Mouse (Mus musculus) cerebellum, adult 8-10 months (tissue): ENCODE data around the gene Tgfbi.

ENCODE experiments used
- DNase-seq: peaks from one replicate; pipeline ENCODE4 v3.0.0; 2022

Gene Tgfbi

GRCm38 (mm10) chr13:56644031-56644430, 34.7 kb downstream of the Tgfbi start:
- no peak for DNase-seq

- no peak for DNase-seq
These were observed 36.4 kb downstream of the Tgfbi start for GRCm38 (mm10) chr13:56645744-56646143.

- DNase-seq = no peak
These were observed 38.5 kb downstream of the Tgfbi start for GRCm38 (mm10) chr13:56647597-56648405.

GRCm38 (mm10) chr13:56650020-56650419, 40.7 kb downstream of the Tgfbi start:
- no peak for DNase-seq

GRCm38 (mm10) chr13:56652381-56652780, 43.1 kb downstream of the Tgfbi start:
- DNase-seq = no peak

- no peak for DNase-seq
These were observed 44.9 kb downstream of the Tgfbi start for GRCm38 (mm10) chr13:56654176-56654575.

- DNase-seq = peak; percentile 63
These were observed 48.7 kb downstream of the Tgfbi start for GRCm38 (mm10) chr13:56657946-56658512.

GRCm38 (mm10) chr13:56658931-56659330, 49.6 kb downstream of the Tgfbi start:
- no peak for DNase-seq

- no peak for DNase-seq
These were observed 52.7 kb downstream of the Tgfbi start for GRCm38 (mm10) chr13:56661914-56662621.

- DNase-seq = peak; percentile 14
These were observed 55.2 kb downstream of the Tgfbi start for GRCm38 (mm10) chr13:56664256-56665170.

GRCm38 (mm10) chr13:56671206-56671605, 61.9 kb downstream of the Tgfbi start:
- no peak for DNase-seq

GRCm38 (mm10) chr13:56677731-56678130, 68.4 kb downstream of the Tgfbi start:
- DNase-seq = no peak

GRCm38 (mm10) chr13:56678188-56678787, 69.0 kb downstream of the Tgfbi start:
- DNase-seq = no peak

- DNase-seq = no peak
These were observed 69.6 kb downstream of the Tgfbi start for GRCm38 (mm10) chr13:56678826-56679504.

GRCm38 (mm10) chr13:56681924-56682323, 72.6 kb downstream of the Tgfbi start:
- DNase-seq = no peak

- peak; percentile 92 for DNase-seq
These were observed 73.0 kb downstream of the Tgfbi start for GRCm38 (mm10) chr13:56682326-56682725.

GRCm38 (mm10) chr13:56683306-56683705, 74.0 kb downstream of the Tgfbi start:
- no peak for DNase-seq
